Mouse (Mus musculus): ENCODE data around the gene Cks1b.

DNA sequence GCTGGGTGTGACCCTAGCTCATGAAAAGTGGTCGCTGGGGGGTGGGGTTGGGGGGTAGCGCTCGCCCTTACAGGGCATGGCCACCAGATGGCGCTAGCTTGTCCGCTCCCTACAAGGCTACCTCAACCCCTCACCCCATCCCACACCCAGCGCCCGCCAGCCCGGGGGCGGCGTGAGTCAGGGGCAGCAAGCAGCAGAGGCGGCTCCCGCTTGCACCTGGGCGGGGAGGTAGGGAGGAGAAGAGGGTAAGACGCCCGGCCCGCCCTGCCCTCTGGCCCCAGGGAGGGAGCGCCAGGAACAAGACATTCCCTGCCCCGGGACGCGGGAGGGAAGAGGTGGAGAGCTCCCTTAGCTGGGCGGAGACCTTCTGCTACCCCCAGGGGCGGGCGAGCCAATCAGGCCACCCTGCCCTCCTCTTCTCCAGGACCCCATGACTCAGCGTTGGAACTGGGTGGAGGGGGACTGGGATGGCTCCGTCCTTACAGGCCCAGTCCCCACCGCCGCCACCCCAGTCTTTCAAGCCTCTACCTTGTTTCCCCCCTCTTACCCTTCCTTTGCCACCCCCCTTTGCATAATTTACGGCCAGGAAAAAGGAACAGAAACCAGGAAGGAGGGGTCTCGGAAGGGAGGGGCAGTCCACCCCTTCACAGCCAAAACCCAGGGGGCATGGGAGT, 39.7 kb downstream of the Cks1b start:
- TF ChIP-seq CTCF (conservative IDR thresholded peaks at IDR 0.05; ENCODE audit: low read length) (peak; percentile 87), NANOG (IDR thresholded peaks at IDR 0.05; ENCODE audit: borderline replicate concordance, low read length) (no peak)
